Mouse (Mus musculus) ZHBTc4 (cell line): ENCODE results near the gene Zfp266.
A peak's percentile ranks its signal among the peaks of the same experiment; 100 is the strongest.
"Not testable (repeated sequence)": the region's sequence is repeated elsewhere in the genome, so short reads cannot be mapped to it uniquely, and the experiment has no call there.

ENCODE experiments used
- DNase-seq: peaks from one replicate; pipeline ENCODE4 v3.0.0-alpha.2; 2011; ENCODE audit warnings: low read depth, low spot score

Gene Zfp266

GRCm38 (mm10) chr9:20521306-20521957 is at the start of gene Zfp266:
Zfp266 (minus strand) TSS chr9:20521417.
- DNase-seq = peak; percentile 74

GRCm38 (mm10) chr9:20565326-20566030 is 44.3 kb upstream of the Zfp266 start:
- not testable (repeated sequence) for DNase-seq

DNA sequence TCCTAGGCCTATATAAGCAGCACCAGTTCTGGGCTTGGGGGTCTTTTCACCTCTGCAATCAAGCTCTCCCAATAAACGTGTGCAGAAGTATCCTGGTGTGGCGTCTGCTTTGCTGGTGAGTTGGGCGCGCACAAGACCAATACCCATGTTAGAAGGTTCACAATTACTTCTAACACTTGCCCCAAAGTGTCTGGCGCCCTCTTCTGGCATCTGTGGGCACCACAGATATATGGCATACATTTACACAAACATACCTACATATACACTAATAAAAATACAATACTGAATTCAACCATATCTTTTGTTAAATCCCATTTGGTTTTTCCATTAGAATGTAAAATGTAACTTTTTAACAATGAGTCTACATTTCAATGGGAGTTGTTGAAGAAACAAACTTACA is 41.0 kb upstream of the Zfp266 start:
- DNase-seq = peak; percentile 50

DNA sequence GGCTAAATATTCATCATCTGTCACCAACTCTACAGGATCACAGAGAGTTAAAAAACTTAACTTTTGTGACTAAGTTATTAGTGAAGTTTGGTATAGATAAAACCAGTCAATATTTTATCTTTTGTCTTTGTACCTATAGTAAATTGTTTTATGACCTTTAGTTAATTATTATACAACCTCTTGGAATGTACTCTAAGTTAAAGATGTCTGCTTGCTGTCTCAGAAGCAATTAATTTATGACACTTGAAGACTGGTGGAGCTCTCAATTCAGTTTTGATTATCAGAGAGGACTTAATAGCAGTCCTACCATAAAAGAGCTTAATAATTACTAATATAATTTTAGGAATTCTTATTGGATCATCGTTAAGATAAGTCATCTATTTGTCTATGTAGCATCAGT is 31.5 kb upstream of the Zfp266 start:
- no peak for DNase-seq

DNA sequence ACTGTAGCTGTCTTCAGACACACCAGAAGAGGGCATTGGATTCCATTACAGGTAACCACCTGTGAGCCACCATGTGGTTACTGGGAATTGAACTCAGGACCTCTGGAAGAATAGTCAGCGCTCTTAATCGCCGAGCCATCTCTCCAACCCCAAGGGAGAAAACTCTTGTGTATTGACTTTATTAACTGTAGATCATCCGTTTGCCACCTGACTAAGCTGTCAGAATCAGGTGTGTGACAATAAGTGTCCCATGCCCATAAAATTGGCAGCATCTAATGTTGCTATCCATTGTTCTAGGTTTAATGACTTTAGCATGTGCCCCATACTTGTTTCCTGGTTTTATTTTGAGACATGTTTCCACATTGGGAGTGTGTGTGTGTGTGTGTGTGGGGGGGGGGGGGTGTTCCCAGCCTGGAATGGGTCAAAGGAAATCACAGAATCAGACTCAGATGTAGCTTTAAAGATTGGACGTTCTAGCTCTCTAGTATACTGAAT is 30.6 kb upstream of the Zfp266 start:
- no peak for DNase-seq

DNA sequence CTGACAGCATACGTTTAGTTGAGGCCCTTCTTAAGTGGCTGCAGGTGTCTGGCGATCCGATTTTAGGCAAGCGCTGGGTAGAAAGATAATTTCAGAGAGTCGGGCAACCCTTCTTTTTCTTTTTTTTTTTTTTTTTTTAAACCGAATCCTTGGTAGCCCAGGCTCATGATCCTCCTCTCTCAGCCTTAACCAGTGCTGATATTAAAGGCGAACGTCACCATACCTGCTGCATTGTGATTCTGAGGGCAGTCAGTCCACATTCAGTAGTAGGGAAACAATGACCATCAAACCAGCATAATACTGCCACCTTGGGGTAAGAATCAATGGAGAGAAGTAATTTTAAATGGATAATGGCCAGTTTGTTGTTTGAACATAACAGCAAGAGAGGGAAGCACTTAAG is 23.9 kb upstream of the Zfp266 start:
- DNase-seq = peak; percentile 46

- DNase-seq = peak; percentile 98
Measured at GRCm38 (mm10) chr9:20544070-20544821, 23.0 kb upstream of the Zfp266 start.

DNA sequence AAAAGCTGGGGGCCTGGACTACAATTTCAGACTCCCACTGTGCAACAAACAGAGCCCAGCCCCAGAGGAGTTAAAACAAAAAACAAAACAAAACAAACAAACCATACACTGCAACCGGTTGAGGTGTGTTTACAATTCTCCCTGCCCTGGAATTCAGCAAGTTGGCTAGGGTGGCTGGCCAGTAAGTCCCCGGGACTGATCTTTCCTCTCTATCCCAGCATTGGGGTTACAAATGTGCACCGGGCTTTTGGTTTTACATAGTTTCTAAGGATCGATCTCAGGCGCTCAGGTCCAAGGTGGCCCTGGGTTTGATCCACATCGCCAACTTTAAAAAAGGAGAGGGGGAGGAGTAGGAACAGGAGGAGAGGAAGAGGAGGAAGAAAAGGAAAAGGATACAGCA is 22.3 kb upstream of the Zfp266 start:
- peak; percentile 3 for DNase-seq

- peak; percentile 4 for DNase-seq
Measured at GRCm38 (mm10) chr9:20536598-20536997, 15.4 kb upstream of the Zfp266 start.

DNA sequence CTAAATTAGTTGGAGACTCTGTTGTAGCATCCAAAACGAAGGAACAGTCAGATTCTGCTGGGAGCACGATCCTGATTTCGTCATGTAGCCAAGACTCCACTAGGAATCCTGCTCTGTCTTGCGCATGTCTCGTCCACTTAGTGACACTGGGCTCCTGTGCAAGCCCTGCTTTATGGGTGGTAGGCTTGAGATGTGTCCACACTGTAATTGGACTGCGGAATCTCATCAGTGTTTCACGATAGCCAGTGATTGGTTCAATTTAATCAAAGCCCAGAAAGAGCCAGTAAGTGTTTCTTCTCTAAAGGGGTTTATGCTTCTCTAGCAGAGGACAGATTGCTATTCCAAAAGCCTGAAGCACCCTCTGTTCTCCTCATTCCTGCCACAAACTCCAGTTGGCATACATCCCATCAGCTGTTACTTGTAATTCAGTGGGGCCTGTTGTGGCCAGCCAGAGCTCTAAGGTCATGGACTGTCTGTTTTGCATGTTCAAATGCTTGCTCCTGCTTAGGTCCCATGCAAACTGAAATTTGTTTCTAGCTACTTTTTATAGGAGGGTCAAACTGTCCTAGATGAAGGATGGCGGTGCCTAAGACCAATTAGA is 13.2 kb upstream of the Zfp266 start:
- DNase-seq = no peak

DNA sequence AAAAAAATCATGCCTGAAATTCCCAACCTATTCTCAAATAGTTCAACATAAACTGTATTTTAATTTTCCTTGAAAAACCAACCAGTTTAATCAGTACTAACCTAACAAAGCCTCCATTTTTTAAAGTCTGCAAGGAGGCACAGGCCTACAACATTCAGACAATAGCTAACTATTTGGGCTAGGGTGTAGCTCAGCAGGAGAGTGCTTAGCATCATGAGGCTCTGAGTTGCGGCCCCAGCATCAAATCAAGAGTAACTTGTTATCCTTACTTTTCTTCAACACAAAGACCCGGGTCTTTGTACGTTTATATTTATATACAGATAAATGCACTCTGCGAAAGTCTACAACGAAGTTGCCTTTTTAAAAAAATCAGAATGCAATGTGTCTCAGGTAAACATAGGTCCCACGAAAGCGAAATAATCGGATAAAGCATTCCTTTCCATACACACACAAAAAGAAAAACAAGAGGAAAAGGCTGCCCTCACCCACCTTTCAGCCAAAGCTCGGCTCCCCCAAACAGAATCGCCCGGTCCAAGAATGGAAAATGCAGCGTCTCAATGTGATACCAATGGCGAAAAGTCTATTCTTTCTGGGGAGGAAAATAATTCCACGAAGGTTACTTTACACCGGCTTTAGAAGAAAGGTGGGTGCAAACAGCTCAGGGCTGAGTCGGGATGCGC is 546 bp downstream of the Zfp266 start:
- DNase-seq = peak; percentile 40

DNA sequence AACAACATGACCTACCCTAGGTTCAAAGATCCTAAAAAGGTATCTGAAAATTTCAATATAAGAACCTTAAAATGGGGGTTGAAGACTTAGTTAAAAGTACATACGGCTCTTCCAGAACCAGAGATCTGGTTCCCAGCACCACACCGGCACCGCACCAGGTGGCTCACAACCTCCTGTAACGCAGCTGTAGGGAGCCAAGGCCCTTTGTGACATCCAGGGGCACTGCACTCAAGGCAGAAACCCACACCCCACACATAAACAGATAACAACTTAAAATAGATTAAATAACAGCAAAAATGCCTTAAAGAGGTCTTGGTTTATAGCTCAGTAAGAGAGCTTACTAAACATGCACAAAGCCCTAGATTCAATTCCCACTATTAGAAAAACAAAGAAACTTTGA is 1.3 kb downstream of the Zfp266 start:
- peak; percentile 22 for DNase-seq

- DNase-seq = no peak
Measured at GRCm38 (mm10) chr9:20518708-20519107, 2.5 kb downstream of the Zfp266 start.

DNA sequence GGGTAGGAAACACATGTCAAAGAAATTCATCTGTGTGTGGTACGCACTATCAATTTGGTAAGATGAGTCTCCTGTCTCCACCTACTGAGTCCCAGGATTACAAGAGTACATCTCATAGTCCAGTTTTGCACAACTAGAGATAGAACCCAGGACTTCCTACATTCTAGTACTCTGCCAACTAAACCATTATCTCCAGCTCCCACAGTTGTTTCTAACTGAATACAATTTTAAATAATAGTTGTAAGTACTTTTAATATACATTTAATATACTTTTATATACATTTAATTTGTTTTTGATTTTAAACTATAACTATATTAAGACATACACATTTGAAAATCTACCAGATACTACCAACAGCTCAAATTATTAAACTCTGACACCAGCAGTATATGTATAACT is 3.5 kb downstream of the Zfp266 start:
- no peak for DNase-seq

DNA sequence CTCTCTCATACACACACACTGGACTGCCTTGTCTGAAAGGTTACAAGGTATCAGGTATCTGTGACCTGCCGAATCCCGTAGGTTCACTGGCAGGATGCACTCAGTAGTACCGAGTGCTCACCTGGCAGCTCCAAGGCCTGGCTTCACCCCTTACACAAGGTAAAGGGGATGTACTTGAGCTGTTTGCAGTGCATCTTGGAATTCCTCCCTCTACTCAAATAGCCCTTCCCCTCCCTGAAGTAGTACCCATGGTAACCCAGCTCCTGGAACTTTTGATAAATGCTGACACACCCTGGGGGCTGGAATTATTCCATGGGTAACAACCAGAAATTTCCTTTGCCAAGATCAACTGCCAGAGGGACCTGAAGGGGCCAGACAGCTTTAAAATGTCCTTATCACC is 7.2 kb downstream of the Zfp266 start:
- DNase-seq = no peak

DNA sequence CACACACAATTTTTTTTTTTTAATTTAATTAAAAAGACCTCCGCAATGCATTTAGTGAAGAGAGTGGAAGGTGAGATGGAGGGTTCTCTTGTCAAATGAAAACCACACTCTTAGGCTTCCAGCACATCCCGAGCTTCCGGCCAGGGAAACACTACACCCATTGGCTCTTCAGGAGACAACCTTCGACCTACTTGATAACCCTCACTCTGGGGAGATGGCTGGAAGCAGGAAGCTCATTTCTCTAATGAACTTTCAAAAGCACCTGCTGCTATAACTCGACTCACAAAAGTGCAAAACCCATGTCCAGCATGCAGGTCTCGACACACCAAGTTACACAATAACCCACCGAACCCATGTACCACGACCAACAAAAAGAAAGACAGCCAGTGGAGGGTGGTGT is 8.5 kb downstream of the Zfp266 start:
- DNase-seq = no peak

DNA sequence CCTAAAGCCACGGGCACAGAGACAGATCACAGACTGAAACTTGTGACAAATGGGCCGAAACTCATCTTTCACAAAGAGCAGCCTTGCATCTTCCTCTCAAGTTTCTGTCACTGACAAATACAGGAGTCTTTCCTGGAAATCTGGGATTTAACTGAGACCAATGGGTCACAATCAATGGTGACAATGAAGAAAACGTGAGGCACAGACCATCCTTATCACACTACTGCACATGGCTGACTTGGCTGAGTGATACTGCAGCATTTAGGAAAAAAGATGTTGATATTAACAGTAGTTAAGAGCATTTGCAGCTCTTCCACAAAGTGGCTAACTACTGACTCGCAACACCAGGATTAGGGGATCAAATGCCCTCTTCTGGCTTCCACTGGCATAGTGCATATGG is 9.6 kb downstream of the Zfp266 start:
- no peak for DNase-seq

GRCm38 (mm10) chr9:20510346-20510745 is 10.9 kb downstream of the Zfp266 start:
- DNase-seq = no peak

- DNase-seq = no peak
Measured at GRCm38 (mm10) chr9:20509676-20510075, 11.5 kb downstream of the Zfp266 start.

- DNase-seq = no peak
Measured at GRCm38 (mm10) chr9:20504801-20505200, 16.4 kb downstream of the Zfp266 start.

GRCm38 (mm10) chr9:20493281-20493680 is 27.9 kb downstream of the Zfp266 start:
- DNase-seq = peak; percentile 16
